Mouse (Mus musculus) CH12.LX (cell line): Measurements from ENCODE around the gene Wipf1.

Experiments used
- CTCF ChIP-seq, 2 experiments: IDR thresholded peaks in 1 of 2; conservative IDR thresholded peaks in 1 of 2; 2 replicates each; pipeline ENCODE4 v1.5.1; 2011 to 2012; ENCODE audit warnings: low read depth in 2 of 2, low read length in 2 of 2, improper control_type of control experiment in 1 of 2, inconsistent platforms in 1 of 2, mild to moderate bottlenecking in 1 of 2, moderate library complexity in 1 of 2
- MAFK ChIP-seq: IDR thresholded peaks from 2 replicates; pipeline ENCODE4 v1.6.1; 2011; ENCODE audit warnings: low read length, improper control_type of control experiment; ENCODE audit not compliant: insufficient replicate concordance
- POLR2A ChIP-seq: IDR thresholded peaks from 2 replicates; pipeline ENCODE4 v1.6.1; 2011; ENCODE audit warnings: low read depth, mild to moderate bottlenecking, improper control_type of control experiment, low read length

- TF ChIP-seq MAFK, result no peak
- no peak for TF ChIP-seq CTCF (conservative IDR thresholded peaks at IDR 0.05 in 1 of 2, IDR thresholded peaks at IDR 0.05 in 1 of 2; ENCODE audit: low read depth in 2 of 2, low read length in 2 of 2)
- no peak for TF ChIP-seq POLR2A
These were observed 63.1 kb downstream of the Wipf1 start for GRCm38 (mm10) chr2:73466481-73466880.
